Mouse (Mus musculus): ENCODE data around the gene Arpc3. TPM values are rescaled to one million over a fixed set of nuclear protein-coding genes. Genes with fewer than 3 reads are reported as not detected.

The Arpc3 gene
- total and polyA plus RNA-seq, 2 experiments from 2014 or later: 134 to 188 TPM

GRCm38 (mm10) chr5:122448869-122449268, 57.2 kb downstream of the Arpc3 start:
- 83% methylated on average over 5 of the region's 5 CpGs for whole genome bisulfite sequencing
- H3K9ac ChIP-seq (replicated peaks; ENCODE audit: low read length, poor library complexity, severe bottlenecking): no peak overlapping the region
- DNase-seq (ENCODE audit: low spot score) (no peak), ATAC-seq (ENCODE audit: low FRiP score) (no peak)
- H3K4me1 ChIP-seq (ENCODE audit: insufficient read depth, low read length): no peaks in the 10 kb centered on the region
- no peak overlapping the region for H3K4me3 ChIP-seq (ENCODE audit: low read depth, low read length)
- H3K27ac ChIP-seq (ENCODE audit: low read depth, low read length): no peak overlapping the region
- peaks cover 42% of the 10 kb centered on the region for H3K36me3 ChIP-seq (ENCODE audit: insufficient read depth, low read length)
- no peaks in the 10 kb centered on the region for H3K27me3 ChIP-seq (ENCODE audit: insufficient read depth, low read length)
- H3K4me2 ChIP-seq (ENCODE audit: low read depth, low read length, poor library complexity, severe bottlenecking): no peak overlapping the region
- no peaks in the 10 kb centered on the region for H3K9me3 ChIP-seq (ENCODE audit: low read length)
- no peak; the same call in 1 of the 2 replicates for TF ChIP-seq CTCF (IDR thresholded peaks at IDR 0.05)

- DNase-seq (ENCODE audit: low spot score) (no peak), ATAC-seq (ENCODE audit: low FRiP score) (no peak)
- H3K4me1 ChIP-seq (ENCODE audit: insufficient read depth, low read length): no peaks in the 10 kb centered on the region
- no peaks in the 10 kb centered on the region for H3K9me3 ChIP-seq (ENCODE audit: low read length)
- H3K27me3 ChIP-seq (ENCODE audit: insufficient read depth, low read length): no peaks in the 10 kb centered on the region
- no peak for TF ChIP-seq CTCF (IDR thresholded peaks at IDR 0.05)
- H3K9ac ChIP-seq (replicated peaks; ENCODE audit: low read length, poor library complexity, severe bottlenecking): no peak overlapping the region
- peaks cover 42% of the 10 kb centered on the region for H3K36me3 ChIP-seq (ENCODE audit: insufficient read depth, low read length)
- H3K4me2 ChIP-seq (ENCODE audit: low read depth, low read length, poor library complexity, severe bottlenecking): no peak overlapping the region
- H3K4me3 ChIP-seq (ENCODE audit: low read depth, low read length): no peak overlapping the region
- no peak overlapping the region for H3K27ac ChIP-seq (ENCODE audit: low read depth, low read length)
- 37% methylated on average over 7 of the region's 7 CpGs for WGBS
These were observed 58.3 kb downstream of the Arpc3 start for GRCm38 (mm10) chr5:122449946-122450345.

DNA sequence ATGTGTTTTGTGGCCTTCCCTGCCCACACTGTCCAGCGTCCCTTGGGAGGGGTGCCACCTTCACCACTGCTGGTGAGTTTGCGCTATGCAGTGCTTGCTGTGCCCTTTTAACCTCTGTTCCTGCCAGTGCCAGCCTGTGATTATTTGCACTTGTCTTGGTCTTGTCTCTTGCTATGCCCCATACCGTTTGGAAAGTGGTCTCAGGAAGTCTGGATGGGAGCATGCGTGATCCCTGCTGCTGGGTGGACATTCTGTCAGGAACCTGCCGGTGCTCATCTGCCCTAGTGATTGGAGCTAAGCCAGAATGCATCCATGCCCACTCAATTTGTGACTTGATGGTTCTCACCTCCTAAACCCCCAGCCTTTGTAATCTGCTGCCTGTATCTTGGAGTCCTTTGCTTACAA, 59.2 kb downstream of the Arpc3 start:
- no peak for TF ChIP-seq CTCF (IDR thresholded peaks at IDR 0.05)
- Histone ChIP-seq H3K4me3 (ENCODE audit: low read depth, low read length) (no peak overlapping the region), H3K27me3 (ENCODE audit: insufficient read depth, low read length) (no peaks in the 10 kb centered on the region), H3K9ac (replicated peaks; ENCODE audit: low read length, poor library complexity, severe bottlenecking) (no peak overlapping the region), H3K4me2 (ENCODE audit: low read depth, low read length, poor library complexity, severe bottlenecking) (no peak overlapping the region), H3K27ac (ENCODE audit: low read depth, low read length) (no peak overlapping the region), H3K9me3 (ENCODE audit: low read length) (no peaks in the 10 kb centered on the region), H3K4me1 (ENCODE audit: insufficient read depth, low read length) (no peaks in the 10 kb centered on the region), H3K36me3 (ENCODE audit: insufficient read depth, low read length) (peaks cover 42% of the 10 kb centered on the region)
- DNase-seq (ENCODE audit: low spot score) (no peak), ATAC-seq (ENCODE audit: low FRiP score) (no peak)
- 79% methylated on average over 5 of the region's 5 CpGs for WGBS

- no peak for ATAC-seq (ENCODE audit: low FRiP score)
- no peak for DNase-seq (ENCODE audit: low spot score)
- Histone ChIP-seq H3K27ac (ENCODE audit: low read depth, low read length) (no peak overlapping the region), H3K9me3 (ENCODE audit: low read length) (no peaks in the 10 kb centered on the region), H3K4me1 (ENCODE audit: insufficient read depth, low read length) (no peaks in the 10 kb centered on the region), H3K4me3 (ENCODE audit: low read depth, low read length) (no peak overlapping the region), H3K27me3 (ENCODE audit: insufficient read depth, low read length) (no peaks in the 10 kb centered on the region), H3K4me2 (ENCODE audit: low read depth, low read length, poor library complexity, severe bottlenecking) (no peak overlapping the region), H3K36me3 (ENCODE audit: insufficient read depth, low read length) (peaks cover 45% of the 10 kb centered on the region), H3K9ac (replicated peaks; ENCODE audit: low read length, poor library complexity, severe bottlenecking) (no peak overlapping the region)
- 91% methylated on average over 5 of the region's 5 CpGs for WGBS
- TF ChIP-seq CTCF (IDR thresholded peaks at IDR 0.05): no peak
These were observed 59.6 kb downstream of the Arpc3 start for GRCm38 (mm10) chr5:122451324-122451723.

DNA sequence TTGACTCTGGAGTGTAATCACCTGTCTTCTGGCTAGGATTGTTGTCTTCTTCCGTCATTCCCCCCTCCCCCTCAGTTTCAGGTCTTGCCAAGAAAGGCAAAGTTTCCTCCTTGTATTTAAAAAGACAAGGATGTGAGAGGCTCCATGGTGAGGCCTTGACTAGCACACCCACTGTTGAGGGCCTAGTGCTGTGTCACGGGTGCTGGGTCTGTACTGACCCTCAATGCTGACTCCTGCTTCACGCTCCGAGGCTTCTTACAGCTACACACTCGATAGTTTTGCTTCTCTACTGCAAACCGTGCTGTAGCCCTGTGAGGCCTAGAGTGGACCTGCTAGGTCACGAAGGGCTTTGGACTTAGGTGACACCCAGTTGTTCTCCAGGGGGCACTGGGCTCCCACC, 60.5 kb downstream of the Arpc3 start:
- WGBS: 88% methylated on average over 7 of the region's 7 CpGs
- TF ChIP-seq CTCF (IDR thresholded peaks at IDR 0.05): no peak
- DNase-seq (ENCODE audit: low spot score) (no peak), ATAC-seq (ENCODE audit: low FRiP score) (no peak)
- Histone ChIP-seq H3K27me3 (ENCODE audit: insufficient read depth, low read length) (no peaks in the 10 kb centered on the region), H3K4me1 (ENCODE audit: insufficient read depth, low read length) (no peaks in the 10 kb centered on the region), H3K4me2 (ENCODE audit: low read depth, low read length, poor library complexity, severe bottlenecking) (no peak overlapping the region), H3K4me3 (ENCODE audit: low read depth, low read length) (no peak overlapping the region), H3K36me3 (ENCODE audit: insufficient read depth, low read length) (peaks cover 48% of the 10 kb centered on the region), H3K9me3 (ENCODE audit: low read length) (no peaks in the 10 kb centered on the region), H3K9ac (replicated peaks; ENCODE audit: low read length, poor library complexity, severe bottlenecking) (no peak overlapping the region), H3K27ac (ENCODE audit: low read depth, low read length) (no peak overlapping the region)

DNA sequence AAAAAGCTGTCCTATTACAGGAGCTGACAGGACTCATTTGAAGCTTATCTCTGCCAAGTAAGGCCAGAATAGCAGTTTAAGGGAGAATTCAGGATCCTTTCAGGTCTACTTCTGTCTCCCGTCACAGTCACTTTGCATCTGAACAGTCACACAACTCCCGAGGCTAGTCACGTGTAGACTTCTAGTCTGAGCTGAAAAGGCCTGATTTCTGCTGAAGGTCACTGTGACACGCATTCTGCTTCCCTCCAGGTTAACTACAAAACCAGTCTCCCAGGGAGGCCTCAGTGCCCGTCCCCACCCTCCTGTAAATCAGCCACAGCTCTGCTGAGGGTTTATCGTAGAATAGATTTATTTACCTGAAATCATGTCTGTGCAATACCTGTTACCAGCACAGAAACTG, 61.5 kb downstream of the Arpc3 start:
- Histone ChIP-seq H3K27me3 (ENCODE audit: insufficient read depth, low read length) (no peaks in the 10 kb centered on the region), H3K27ac (ENCODE audit: low read depth, low read length) (no peak overlapping the region), H3K9ac (replicated peaks; ENCODE audit: low read length, poor library complexity, severe bottlenecking) (no peak overlapping the region), H3K4me3 (ENCODE audit: low read depth, low read length) (no peak overlapping the region), H3K36me3 (ENCODE audit: insufficient read depth, low read length) (peaks cover 58% of the 10 kb centered on the region), H3K9me3 (ENCODE audit: low read length) (no peaks in the 10 kb centered on the region), H3K4me2 (ENCODE audit: low read depth, low read length, poor library complexity, severe bottlenecking) (no peak overlapping the region), H3K4me1 (ENCODE audit: insufficient read depth, low read length) (no peaks in the 10 kb centered on the region)
- WGBS: 79% methylated on average over 6 of the region's 6 CpGs
- DNase-seq (ENCODE audit: low spot score) (no peak), ATAC-seq (ENCODE audit: low FRiP score) (no peak)
- TF ChIP-seq CTCF (IDR thresholded peaks at IDR 0.05): no peak
